Mouse (Mus musculus) heart, postnatal 4 days (tissue): ENCODE results near the gene Rptor. TPM values are rescaled to one million over a fixed set of nuclear protein-coding genes. Genes with fewer than 3 reads are reported as not detected.

ENCODE experiments used
- DNase-seq: peaks from one replicate; pipeline ENCODE4 v3.0.0; 2021
- total RNA-seq, 2 experiments: library from RNA; stranded (reverse); gene quantifications; 2 replicates each; pipeline ENCODE4 v1.2.3; 2021

Rptor gene
- total RNA-seq, 2 experiments from 2014 or later, result 44.2 to 45.6 TPM

DNA sequence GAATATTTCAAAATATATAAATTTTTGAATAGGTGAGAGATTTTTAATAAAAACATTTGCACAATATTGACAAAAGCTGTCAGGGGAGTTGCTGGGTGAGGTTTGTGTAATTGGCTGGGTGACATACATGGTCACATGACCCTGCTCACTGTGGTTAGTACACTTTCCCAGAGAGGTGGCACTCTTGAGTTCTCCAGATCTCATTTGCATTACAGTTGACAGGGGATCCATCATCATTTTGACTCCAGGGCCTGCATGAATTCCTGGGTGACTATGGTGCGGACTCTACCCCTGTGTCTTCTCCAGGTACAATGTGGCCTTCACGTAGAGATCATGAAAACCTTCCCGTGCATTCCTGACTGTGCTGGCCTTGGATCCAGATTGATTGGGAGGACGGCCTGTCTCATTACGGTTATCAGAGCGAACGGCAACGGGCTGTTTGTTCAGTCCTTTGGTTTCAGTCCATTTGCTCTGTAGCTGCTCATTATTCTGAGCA, 183.7 kb downstream of the Rptor start:
- DNase-seq, result no peak

GRCm38 (mm10) chr11:119788488-119788887, 185.8 kb downstream of the Rptor start:
- no peak for DNase-seq

DNA sequence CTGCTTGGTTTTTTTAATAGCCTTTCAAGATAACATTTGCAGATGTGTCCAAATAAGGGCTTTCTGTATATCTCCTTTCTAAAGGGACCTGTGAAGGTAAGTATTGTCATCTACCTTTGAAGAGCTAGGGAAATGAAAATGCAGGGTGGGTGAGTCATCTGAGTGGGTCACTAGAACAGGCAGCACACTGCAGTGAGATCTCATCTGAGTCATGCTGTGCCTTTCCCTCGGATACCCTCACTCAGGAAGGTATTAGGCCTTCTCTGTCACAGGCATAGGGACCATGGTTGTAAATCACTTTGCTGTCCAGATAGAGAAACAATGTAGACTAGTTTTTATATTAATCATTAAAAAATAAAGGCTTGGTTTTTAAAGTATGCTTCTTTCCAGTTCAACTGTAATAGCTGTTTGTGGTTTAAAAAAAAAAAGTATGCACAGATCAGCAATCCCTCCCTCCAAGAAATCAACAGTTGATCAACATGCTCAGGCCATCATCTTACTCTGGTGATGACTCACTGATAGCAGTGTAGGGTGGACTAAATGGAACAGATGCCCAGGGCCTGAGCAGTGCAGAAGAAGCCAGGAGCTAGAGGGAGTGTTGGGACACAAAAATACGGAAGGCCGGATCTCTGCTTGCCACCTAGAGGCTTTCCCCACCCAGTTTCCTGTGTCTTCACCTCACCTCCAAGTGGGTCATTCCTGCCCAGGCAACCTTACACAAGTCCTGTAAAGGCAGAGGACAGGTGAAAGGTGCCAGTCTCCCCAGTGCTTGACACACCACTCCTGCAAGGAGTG, 186.4 kb downstream of the Rptor start:
- no peak for DNase-seq

- no peak for DNase-seq
Observed at GRCm38 (mm10) chr11:119791923-119792564, 189.3 kb downstream of the Rptor start.

DNA sequence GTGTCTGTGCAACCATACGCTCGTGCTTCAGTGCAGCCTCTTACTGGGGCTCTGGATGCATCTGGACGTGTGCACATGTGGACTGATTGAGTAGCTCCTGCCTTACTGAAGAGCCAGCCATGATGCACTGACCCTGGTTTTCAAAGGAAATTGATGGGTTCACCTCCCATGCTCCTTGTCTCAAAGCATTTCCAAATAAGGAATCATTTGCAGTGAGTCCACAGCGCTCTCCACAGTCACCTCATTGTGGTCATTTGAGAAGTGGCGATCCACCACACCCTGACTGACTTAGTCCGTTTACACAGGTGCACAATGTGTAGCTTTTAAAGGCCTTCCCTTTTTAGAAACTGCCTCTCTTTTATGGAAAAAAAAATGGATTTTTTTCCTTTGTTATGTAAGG, 190.7 kb downstream of the Rptor start:
- no peak for DNase-seq

DNA sequence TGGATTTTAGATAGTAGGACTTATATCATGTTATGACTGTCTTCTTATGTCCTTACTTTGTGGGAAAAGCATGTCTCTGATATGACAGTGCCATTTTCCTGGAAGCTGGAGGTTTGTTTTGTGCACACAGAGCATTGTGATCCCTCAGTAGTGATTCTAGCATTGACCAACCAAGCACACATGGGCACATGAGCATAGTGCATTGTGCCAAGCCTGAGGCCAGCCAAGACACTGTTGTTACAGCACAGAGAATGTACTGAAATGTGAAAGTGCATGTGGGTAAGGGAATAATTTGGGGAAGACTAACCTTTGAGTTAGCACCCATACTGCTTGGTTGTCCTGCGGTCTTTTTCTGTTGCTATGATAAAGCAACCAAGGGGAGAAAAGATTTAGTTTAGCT, 191.3 kb downstream of the Rptor start:
- no peak for DNase-seq

DNA sequence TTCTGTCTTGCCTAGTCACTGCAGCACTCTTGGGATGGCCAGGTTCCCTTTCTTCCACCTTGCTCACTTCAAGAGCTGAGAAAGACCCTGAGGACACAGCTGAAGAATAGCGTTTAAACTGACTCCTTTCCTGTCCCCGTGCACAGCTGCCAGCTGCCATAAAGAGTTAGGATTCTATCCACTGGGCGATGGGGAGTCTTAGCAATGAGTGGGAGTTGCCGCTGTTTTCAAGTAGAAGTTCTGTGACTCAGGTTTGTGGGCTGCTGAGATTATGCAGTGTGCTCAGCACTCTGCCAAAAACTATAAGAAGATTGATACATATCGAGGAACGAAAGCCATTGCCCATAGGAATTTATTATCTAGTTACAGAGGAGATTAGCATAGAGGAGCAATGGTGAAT, 192.0 kb downstream of the Rptor start:
- no peak for DNase-seq

DNA sequence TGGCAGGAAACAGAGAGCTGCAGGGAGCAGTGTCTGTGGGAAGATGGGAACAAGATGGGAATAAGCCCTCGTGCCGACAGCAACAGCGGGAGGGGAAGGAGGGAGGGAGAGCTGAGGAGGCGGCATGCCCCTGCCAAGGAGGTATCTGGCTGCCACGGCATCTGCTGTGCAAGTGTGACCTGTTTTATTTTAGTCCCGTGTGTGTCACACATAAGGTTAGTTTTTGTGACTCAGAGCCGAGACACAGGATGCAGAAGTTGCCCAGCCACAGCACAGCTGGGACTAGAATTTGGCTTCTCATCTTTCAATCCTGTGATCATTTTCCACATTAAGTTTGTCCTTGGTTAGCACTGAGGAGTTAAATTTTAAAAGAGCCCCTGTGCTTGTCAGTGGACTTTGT, 193.7 kb downstream of the Rptor start:
- DNase-seq, result no peak

- DNase-seq, result no peak
Observed at GRCm38 (mm10) chr11:119796846-119797245, 194.1 kb downstream of the Rptor start.

- DNase-seq, result no peak
Observed at GRCm38 (mm10) chr11:119799536-119799935, 196.8 kb downstream of the Rptor start.

DNA sequence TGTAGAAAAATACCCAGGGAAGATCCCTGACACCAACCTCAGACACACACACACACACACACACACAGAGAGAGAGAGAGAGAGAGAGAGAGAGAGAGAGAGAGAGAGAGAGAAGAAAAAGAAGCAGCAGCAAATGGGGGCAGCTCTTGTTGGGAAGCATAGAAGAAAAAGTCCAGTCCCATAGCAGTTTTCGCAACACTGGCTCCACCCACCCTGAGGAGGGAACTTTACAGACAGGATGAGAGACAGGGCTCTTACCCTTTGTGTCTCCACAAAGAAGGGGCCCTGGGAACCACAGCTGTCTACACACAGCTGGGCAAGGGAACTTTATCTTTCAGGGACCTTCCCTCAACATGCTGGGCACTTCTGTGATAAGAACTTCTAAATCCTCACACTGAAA, 199.2 kb downstream of the Rptor start:
- no peak for DNase-seq

- no peak for DNase-seq
Observed at GRCm38 (mm10) chr11:119802947-119803346, 200.2 kb downstream of the Rptor start.

GRCm38 (mm10) chr11:119804392-119804791, 201.7 kb downstream of the Rptor start:
- no peak for DNase-seq

DNA sequence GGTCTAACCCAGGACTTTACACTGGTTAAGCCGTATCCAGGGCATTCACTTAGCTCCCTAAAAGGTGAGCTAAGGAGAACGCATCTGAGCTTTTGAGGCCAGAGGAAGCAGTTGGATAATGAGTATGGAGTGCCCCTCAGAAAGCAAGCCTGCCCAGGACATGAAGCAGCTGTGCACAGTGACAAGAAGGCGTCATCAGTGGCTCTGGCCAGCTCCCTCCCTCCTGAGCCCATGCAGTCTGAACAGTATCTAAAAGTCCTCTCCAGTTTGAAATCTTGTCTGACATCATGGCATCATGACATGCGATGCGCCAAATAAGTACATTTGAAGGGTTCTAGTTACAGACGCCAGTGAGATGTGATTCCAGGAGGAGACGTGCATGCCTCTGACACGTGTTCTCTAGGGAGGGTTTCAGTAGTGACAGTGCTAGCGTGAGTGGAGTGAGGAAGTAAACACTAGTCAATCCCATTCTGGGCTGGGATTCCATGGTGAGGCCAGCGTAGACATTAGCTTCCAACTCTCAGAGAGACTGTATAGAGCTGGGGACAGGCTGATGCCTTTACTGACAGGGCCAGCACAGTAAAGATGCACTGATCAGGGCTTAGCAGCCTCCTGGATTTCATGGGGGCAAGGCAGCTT, 202.5 kb downstream of the Rptor start:
- no peak for DNase-seq

DNA sequence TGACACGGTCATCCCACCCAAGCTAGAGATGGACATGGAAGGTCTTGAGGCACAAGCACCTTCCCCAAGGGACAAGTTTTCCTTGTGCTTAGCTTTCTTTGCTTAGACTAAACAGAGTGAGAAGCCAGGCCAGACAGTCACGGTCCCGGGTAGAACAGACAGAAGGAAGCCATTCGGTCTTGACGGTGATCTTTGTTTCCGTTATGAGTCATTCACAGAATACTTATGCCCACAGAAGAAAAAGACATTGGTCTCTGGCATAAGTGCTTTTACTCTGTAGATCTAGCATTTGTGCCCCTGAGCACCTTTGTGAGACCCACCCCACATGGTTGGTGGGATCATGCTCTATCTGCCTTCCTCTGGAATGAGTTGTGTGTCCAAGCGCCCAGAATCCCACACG, 203.8 kb downstream of the Rptor start:
- no peak for DNase-seq

- no peak for DNase-seq
Observed at GRCm38 (mm10) chr11:119807431-119808031, 204.8 kb downstream of the Rptor start.

DNA sequence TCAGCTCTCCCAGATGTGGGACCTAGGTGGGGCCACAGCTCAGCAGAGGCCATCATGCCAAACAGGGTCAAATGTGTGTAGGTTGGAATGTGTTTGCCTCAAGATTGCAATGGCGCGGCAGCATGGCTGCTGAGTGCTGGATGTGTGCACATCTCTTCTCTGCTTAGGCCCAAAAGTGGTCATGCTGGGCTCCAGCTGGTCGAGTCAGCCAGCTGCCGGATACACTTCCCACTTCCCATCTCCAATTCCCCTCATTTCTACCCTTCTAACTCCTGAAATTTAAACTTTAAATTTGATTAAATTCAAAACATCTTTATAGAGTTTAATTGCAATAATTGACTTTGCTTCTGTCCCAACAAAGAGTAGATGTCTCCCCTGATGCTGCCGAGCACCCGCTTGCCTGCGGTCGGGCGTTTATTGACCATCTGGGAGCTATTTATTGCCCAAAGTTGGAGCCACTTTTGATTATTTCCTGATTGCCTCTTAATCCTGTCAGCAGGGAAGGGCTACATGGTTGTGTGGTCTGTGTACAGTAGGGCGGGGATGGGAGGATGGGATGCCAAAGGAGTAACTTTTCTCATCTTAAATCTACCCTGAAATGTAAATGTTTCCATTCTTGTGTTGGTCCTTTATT, 206.1 kb downstream of the Rptor start:
- no peak for DNase-seq

DNA sequence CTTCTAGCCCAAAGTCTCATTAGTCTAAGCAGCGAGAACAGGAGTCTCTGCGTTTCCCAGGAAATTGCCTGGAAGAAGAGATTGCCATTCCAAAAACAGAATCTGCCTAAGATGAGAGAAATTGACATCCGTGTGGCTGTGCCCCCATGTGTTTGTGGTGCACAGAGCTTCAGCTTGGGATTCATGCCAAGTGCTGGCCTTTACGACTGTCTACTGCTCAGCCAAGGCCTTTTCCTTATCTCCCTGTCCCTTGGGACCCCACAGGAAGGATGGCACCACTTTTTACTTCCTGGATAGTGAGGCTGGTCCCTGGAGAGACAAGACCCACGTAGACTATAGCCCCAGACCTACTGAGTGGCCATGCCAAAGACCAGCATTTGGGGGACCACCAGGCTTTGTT, 206.6 kb downstream of the Rptor start:
- DNase-seq, result no peak

- DNase-seq, result no peak
Observed at GRCm38 (mm10) chr11:119811022-119811421, 208.3 kb downstream of the Rptor start.

DNA sequence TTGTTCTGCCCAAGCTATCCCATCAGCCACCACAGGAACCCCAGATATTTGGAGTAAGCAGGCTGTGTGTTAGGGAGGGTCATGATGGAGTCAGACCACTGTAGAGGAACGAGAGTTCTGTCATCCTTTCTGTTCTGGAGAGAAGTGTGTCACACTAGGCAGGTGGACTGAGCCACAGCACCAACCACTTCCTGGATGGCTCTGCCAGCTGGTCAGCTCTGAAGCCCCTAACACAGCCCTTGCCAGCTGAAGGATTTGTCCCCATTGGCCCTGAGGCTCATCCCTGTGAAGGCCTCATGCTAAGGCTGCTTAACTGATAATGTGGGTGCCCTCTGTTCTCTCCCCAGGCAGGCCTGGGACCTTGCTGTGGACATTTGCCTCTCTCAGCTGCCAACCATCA, 208.9 kb downstream of the Rptor start:
- DNase-seq, result no peak

- no peak for DNase-seq
Observed at GRCm38 (mm10) chr11:119812093-119812492, 209.4 kb downstream of the Rptor start.

DNA sequence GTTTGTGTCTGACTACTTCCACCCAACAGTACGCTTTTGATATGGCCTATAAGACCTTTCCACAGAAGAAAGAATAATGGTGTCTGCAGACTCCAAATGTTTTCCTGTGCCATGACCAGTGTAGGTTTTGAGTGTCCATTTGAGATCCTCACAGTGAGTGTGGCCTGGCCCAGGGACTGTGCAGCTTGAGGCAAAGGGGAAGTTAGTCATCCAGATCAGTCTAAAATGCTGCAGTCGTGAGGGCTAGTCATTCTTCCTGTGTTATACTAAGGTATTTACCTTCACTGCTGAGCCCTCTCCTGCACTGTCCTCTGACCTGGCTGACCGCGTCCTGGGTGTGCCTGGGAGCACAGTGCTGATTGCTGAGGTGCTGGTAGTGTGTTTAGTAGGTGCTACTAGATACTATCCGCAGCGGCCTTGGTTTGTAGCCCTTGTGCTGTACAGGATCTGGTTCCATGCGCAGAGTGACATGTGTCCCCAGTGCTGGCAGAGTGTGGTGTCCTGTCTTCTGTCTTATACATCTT, 211.4 kb downstream of the Rptor start:
- no peak for DNase-seq
